Mouse (Mus musculus) left cerebral cortex, adult 2 months (tissue): ENCODE data around the gene Fcgrt. TPM values are rescaled to one million over a fixed set of nuclear protein-coding genes. Genes with fewer than 3 reads are reported as not detected.

ENCODE experiments used
- DNase-seq, 2 experiments: peaks; one replicate each; pipeline ENCODE4 v3.0.0; 2021 to 2022; ENCODE audit warnings: low spot score in 2 of 2, mixed read lengths in 1 of 2; ENCODE audit errors: extremely low spot score in 1 of 2
- H3K27ac ChIP-seq: fragments of 200-600 bp; 2 replicates; pipeline ENCODE4 v1.8.1; 2022
- H3K4me3 ChIP-seq: fragments of 200-600 bp; 2 replicates; pipeline ENCODE4 v1.8.1; 2022
- CTCF ChIP-seq: fragments of 200-600 bp; IDR thresholded peaks from 2 replicates; pipeline ENCODE4 v1.8.1; 2022; ENCODE audit warnings: antibody characterized with exemption, mild to moderate bottlenecking, moderate library complexity
- intact Hi-C: fragments of 180-260 bp; cut with DNase I; formaldehyde crosslinking; loops from one replicate; pipeline ENCODE4 v1.15.1; 2025
- total RNA-seq, 2 experiments: library from RNA; stranded (reverse); gene quantifications; 2 replicates each; pipeline ENCODE4 v1.2.3; 2021

Fcgrt gene
- total RNA-seq, 2 experiments from 2014 or later = 16.7 to 23.4 TPM

- peak overlapping the region; percentile 76 for H3K27ac ChIP-seq
Measured at GRCm38 (mm10) chr7:45058607-45059571, 44.8 kb downstream of the Fcgrt start.

GRCm38 (mm10) chr7:45056972-45057348, 46.7 kb downstream of the Fcgrt start:
- H3K27ac ChIP-seq = no peak overlapping the region; the same call in 1 of the 2 replicates
- no peak overlapping the region for H3K4me3 ChIP-seq
- intact Hi-C loops = no loop called here
- no peak for DNase-seq
- TF ChIP-seq CTCF = no peak

More at GRCm38 (mm10) chr7:45058607-45059571, 44.8 kb downstream of the Fcgrt start:
- intact Hi-C loops = no loop called here
- H3K4me3 ChIP-seq = no peak overlapping the region
- no peak for DNase-seq
- no peak for TF ChIP-seq CTCF

- Histone ChIP-seq H3K27ac (no peak overlapping the region; the same call in 1 of the 2 replicates), H3K4me3 (no peak overlapping the region)
- intact Hi-C loops = no loop called here
- no peak for TF ChIP-seq CTCF
- DNase-seq = no peak
Measured at GRCm38 (mm10) chr7:45056329-45056971, 47.2 kb downstream of the Fcgrt start.

GRCm38 (mm10) chr7:45053931-45054510, 49.6 kb downstream of the Fcgrt start:
- Histone ChIP-seq H3K27ac (peak overlapping the region; percentile 99), H3K4me3 (peak overlapping the region; percentile 87)
- DNase-seq = peak; percentile 82 to 91
- no peak for TF ChIP-seq CTCF
- intact Hi-C loops = loop anchor here (2.0 kb wide), 1 partner anchor 37 kb away; the partner anchor contains the start of genes Rras and Scaf1

- no peak for TF ChIP-seq CTCF
- intact Hi-C loops = loop anchor here (2.0 kb wide), 1 partner anchor 37 kb away; the partner anchor contains the start of genes Rras and Scaf1
- DNase-seq = peak; percentile 67 to 72
- H3K27ac ChIP-seq = peak overlapping the region; percentile 99
- H3K4me3 ChIP-seq = peak overlapping the region; percentile 87
Measured at GRCm38 (mm10) chr7:45053117-45053930, 50.3 kb downstream of the Fcgrt start.

- intact Hi-C loops = loop anchor here (2.0 kb wide), 1 partner anchor 36 kb away; the partner anchor contains the start of genes Rras and Scaf1
- DNase-seq = no peak
- Histone ChIP-seq H3K4me3 (peak within 1 kb of the TSS; percentile 87), H3K27ac (peak within 1 kb of the TSS; percentile 99)
- TF ChIP-seq CTCF = no peak
Measured at GRCm38 (mm10) chr7:45052862-45053116, 50.9 kb downstream of the Fcgrt start, which contains the start of gene Prr12. Gene Prr12, minus strand, starts transcription at chr7:45052881.

GRCm38 (mm10) chr7:45052181-45052861, 51.3 kb downstream of the Fcgrt start:
- no peak for TF ChIP-seq CTCF
- peak; percentile 40 to 57 for DNase-seq
- intact Hi-C loops = loop anchor here (2.0 kb wide), 1 partner anchor 36 kb away; the partner anchor contains the start of genes Rras and Scaf1
- Histone ChIP-seq H3K4me3 (peak overlapping the region; percentile 87), H3K27ac (peak overlapping the region; percentile 99)

- Histone ChIP-seq H3K4me3 (peak overlapping the region; percentile 87), H3K27ac (peak overlapping the region; percentile 99; the same call in 1 of the 2 replicates)
- TF ChIP-seq CTCF = no peak
- intact Hi-C loops = no loop called here
- no peak for DNase-seq
Measured at GRCm38 (mm10) chr7:45051601-45051974, 52.1 kb downstream of the Fcgrt start.

GRCm38 (mm10) chr7:45050945-45051600, 52.6 kb downstream of the Fcgrt start:
- H3K27ac ChIP-seq = no peak overlapping the region; the same call in 1 of the 2 replicates
- intact Hi-C loops = no loop called here
- TF ChIP-seq CTCF = no peak
- DNase-seq = peak; percentile 53 to 70
- peak overlapping the region; percentile 87 for H3K4me3 ChIP-seq

- Histone ChIP-seq H3K27ac (no peak overlapping the region), H3K4me3 (no peak overlapping the region)
- TF ChIP-seq CTCF = no peak
- intact Hi-C loops = no loop called here
- no peak for DNase-seq
Measured at GRCm38 (mm10) chr7:45048923-45049657, 54.6 kb downstream of the Fcgrt start.
